ENCODE assay signal across 1 mouse cellular context in genomic region chr12:85687217-85687533, GRCm38 (mm10).
A peak's percentile ranks its signal among the peaks of the same experiment; 100 is the strongest.
TF ChIP-seq lines count a peak whose summit lies in the region.

No protein-coding gene starts in this region.

TF ChIP-seq in CH12.LX, 34 proteins besides CTCF, POLR2A, EP300 and RAD21 (continued from another document):
- 0 out of 2 replicates have a peak, but pooled peaks have one; percentile 56 for TF ChIP-seq CHD1 (IDR thresholded peaks at IDR 0.05; ENCODE audit: low read depth, low read length)
- no peak for TF ChIP-seq MAFK (IDR thresholded peaks at IDR 0.05; ENCODE audit: insufficient replicate concordance, low read length)
- no peak for TF ChIP-seq USF1 (IDR thresholded peaks at IDR 0.05; ENCODE audit: low read depth, low read length)
